Mouse (Mus musculus) liver, postnatal 0 days (tissue): ENCODE data around the gene Mmp15.

Experiments
- CTCF ChIP-seq: sonication (generic); IDR thresholded peaks from 2 replicates; pipeline ENCODE4 v1.5.1; 2016; ENCODE audit warnings: antibody characterized with exemption, low read depth
- EP300 ChIP-seq: IDR thresholded peaks from 2 replicates; pipeline ENCODE4 v1.6.1; 2016; ENCODE audit warnings: antibody characterized with exemption, low read depth, mild to moderate bottlenecking

GRCm38 (mm10) chr8:95363849-95364248, 11.8 kb downstream of the Mmp15 start:
- TF ChIP-seq CTCF = no peak
- TF ChIP-seq EP300 = no peak
